Mouse (Mus musculus) kidney, postnatal 25 days (tissue): ENCODE results near the gene Celf2.
A peak's percentile ranks its signal among the peaks of the same experiment; 100 is the strongest.
"Not testable (repeated sequence)": the region's sequence is repeated elsewhere in the genome, so short reads cannot be mapped to it uniquely, and the experiment has no call there.

Source experiments
- DNase-seq, 2 experiments: peaks; one replicate each; pipeline ENCODE4 v3.0.0; 2021; ENCODE audit warnings: mixed read lengths in 2 of 2

Gene Celf2

DNA sequence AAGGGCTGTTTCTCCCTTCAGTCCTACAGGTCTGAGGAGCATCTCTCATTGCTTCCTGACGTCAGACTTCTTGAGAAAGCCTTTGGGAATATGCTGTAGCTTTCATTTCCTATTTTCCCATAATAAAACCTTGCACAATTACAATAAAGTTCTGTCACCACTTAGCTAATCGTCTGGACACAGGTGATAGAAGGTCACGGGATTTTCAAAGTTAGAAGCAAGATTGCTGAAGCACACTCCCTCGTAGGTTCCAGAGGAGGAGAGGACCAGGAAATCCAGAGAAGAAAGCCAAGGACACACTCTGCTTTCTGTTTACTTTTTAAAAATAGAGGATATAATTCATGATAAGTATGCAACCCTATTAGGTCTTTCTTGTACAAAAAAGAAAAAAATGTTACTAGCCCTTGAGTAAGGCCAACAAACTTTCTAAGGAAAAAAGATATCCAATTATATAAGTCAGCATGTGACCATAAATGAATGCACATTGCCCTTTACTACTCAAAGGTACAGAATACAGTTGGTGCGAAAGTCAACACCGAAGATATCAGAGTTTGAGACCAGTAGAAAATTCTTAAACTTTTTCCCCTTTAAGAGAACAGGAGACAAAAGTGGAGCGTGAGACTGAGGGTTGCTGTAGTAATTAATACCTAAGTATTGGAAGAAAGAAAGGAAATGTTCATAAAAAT, 924.2 kb downstream of the Celf2 start:
- no peak for DNase-seq

- DNase-seq = no peak
Measured at GRCm38 (mm10) chr2:6582711-6583110, 926.7 kb downstream of the Celf2 start.

- no peak for DNase-seq
Measured at GRCm38 (mm10) chr2:6580066-6580465, 929.3 kb downstream of the Celf2 start.

DNA sequence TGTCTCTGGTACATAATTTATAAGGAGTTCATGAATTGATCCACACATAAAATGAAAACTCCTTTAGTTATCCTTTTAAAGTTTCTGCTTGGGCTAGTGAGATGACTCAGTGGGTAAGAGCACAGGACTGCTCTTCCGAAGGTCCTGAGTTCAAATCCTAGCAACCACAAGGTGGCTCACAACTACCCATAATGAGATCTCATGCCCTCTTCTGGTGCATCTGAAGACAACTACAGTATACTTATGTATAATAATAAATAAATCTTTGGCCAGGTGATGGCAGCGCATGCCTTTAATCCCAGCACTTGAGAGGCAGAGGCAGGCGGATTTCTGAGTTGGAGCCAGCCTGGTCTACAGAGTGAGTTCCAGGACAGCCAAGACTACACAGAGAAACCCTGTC, 934.0 kb downstream of the Celf2 start:
- DNase-seq = not testable (repeated sequence)

DNA sequence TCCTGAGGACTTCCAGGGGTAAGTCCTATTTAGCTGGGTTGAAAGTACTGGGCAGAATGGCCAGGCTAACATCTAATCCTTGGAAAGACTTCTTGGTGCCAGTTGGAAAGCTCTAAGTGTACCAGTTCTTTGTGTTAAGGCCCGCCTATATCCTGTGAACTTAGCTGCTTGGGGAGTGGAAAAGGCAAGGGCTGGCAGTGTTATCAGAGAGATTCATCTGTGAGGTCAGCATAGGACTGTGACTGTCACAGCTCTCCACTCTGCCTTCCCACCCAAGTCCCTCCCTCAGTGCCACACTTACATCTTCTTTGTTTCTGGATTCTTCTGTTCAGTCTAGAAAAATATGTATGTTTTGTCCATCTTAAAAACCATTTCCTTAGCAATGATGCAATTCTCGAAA, 935.7 kb downstream of the Celf2 start:
- DNase-seq = no peak

- DNase-seq = no peak
Measured at GRCm38 (mm10) chr2:6572976-6573375, 936.4 kb downstream of the Celf2 start.

GRCm38 (mm10) chr2:6569040-6569542, 940.3 kb downstream of the Celf2 start:
- DNase-seq = no peak

- no peak for DNase-seq
Measured at GRCm38 (mm10) chr2:6565175-6565574, 944.2 kb downstream of the Celf2 start.

- no peak for DNase-seq
Measured at GRCm38 (mm10) chr2:6561337-6561736, 948.0 kb downstream of the Celf2 start.

GRCm38 (mm10) chr2:6560802-6561201, 948.6 kb downstream of the Celf2 start:
- DNase-seq = no peak

GRCm38 (mm10) chr2:6559581-6559980, 949.8 kb downstream of the Celf2 start:
- no peak for DNase-seq

DNA sequence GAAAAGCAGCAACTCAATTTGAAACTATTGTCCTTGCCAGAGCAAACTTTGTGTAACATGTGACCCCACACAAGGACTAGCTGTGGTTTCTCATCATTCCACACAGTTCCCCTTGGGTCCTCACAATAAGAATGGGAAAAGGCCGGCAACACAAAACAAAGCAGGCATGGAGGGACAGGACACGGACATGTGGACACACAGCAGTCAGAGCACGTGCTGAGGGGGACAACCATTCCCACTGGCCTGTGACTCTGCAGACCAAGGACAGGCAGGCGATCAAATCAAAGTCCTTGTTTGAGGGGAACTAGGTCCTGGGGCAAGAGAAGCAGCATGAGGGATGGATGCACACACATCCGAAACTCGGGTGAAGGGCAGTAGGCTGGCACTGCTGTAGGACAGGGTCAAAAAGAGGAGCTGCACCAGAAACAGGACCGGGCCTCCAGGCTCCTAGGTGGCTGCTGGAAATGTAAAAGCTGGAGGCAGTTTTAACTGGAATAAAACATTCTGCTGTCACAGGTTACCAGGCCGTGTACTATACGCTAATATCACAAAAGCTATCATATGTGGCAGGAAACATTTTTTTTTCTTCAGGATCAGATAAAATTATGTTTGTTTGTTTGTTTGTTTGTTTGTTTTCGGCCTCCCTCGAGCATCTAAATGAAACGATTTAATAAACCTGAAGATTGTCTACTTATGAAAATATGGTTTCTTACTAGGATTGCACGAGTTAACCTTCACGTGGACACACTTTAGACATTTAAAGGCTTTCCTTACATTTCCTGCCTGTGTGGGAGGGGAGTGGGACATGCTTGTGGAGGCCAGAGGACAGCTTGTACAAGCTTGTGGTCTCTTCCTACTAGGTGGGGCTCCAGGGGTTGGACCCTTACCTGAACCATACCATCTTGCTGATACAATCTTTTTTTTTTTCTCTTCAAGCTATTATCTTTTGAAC, 950.8 kb downstream of the Celf2 start:
- no peak for DNase-seq

DNA sequence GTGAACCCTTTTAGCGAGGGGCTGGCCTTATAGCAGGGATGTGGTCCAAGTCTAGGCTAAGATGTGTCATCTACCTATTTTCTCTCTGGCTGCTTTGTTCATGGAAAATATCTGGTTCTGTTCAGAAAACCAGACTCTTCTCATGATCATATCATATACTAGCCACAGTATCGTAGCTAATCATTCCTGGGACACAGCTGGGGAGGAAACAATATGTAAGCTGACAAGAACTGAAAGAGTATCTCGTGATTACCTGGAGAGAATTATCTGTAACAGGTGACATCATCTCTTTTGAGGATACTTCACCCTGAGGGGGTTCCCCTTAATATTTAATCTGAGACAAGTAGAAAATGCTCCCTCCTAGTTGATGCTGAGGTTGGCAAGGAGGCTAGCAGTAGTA, 951.6 kb downstream of the Celf2 start:
- no peak for DNase-seq

- no peak for DNase-seq
Measured at GRCm38 (mm10) chr2:6556913-6557312, 952.5 kb downstream of the Celf2 start.

DNA sequence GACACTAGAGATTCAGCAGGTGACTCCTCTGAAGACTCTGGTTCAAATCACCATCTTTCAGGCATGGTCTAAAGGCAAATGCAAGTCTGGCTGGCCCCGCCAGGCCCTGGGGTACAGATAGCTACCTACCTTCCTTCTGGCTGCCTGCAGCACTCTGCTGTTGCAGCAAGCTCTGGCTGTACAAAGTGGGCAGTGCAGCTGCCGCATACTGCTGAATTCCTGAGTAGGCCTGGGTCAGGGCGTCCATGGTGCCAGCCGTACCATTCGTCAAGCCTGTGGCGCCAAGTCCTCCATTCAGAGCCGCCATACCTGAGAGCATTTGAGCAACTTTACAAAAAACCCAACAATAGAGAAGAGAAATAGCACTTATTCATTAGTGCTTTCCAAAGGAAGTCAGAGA, 955.7 kb downstream of the Celf2 start:
- DNase-seq = no peak

DNA sequence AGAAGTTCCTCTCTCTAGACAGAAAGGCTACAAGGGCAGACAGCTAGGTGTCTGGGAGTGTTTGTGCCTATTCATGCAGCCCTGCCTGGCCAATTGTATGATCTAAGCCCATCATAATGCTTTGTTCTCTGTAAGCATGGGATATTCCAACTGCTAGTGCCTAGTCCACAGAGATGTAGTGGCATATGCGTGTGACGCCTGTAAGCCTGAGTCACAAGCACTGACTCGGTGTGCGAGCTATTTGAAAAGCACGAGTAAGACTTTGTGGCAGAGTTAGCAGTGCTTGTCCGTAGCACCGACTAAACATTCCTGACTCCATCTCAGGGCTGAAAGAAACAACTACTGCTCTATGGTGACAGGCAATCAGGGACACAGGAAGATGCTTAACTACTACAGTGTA, 960.1 kb downstream of the Celf2 start:
- no peak for DNase-seq

- peak in 1 of 2 experiments; percentile 28 for DNase-seq
Measured at GRCm38 (mm10) chr2:6547139-6547664, 962.2 kb downstream of the Celf2 start.

DNA sequence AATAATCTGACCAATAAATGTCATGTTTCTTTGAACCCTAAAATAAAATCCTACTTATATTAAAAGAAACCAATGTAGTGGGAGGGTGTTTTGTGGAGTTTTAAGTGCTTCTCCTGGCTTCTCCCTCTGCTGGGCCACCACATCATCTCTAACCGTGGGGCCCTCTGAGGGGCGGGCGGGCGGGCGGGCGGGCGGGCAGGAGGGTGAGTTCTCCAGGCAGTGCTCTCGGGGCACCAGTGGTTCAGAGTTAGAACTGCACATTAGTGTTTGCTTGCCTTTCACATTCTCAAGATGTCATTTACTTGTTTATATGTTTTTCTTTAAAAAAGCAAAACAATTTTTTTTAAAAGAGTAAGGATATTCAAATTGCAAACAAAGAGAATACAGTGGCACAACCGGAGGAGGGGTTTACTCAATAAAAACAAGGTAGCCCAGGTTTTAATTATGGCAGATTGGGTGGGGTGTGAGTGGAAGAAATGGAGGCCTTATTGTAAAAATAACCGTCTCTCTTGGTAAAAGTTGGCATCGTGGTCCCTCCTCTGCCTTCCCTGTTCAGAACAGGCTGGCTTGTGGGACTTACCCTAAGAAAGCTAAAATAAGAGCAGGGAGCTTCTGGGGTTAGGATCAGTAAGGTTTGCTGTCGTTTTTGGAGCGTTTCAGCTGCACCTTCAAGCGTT, 962.8 kb downstream of the Celf2 start:
- no peak for DNase-seq

DNA sequence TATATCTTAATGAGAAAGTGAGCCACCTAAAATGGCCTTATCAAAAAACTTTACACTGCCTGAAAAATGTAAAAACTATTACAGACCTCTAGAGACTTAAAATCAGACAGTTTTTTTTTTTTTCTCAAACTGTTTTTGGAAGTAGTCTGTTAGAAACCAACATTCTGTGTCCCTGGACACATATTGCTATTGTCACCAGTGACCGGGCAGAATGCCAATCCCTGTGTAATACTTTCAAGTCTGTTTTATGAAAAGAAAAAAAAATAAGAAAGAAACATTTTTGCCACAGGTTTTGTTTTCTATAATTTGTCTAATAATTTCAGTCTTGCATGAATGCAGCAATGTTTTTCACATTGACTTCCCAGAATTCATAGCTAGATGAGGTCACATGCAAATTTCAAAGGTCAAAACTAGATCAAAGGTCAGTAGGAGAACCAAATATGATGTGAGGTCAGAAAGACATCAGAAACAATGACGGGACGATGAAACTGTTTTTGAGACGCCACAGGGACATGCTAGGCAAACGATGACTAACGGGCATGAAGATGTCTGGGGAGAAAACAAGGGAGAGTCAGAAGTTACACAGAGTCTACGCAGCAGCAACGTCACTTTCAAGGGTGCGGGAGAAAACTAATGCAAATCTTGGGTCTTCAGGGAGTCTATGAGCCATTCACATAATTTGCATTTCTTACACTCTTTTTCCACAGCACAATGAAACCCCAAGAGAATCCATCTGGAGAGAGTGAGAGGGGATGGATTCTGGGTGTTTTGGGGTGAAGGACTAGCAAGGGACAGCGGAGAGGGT, 964.0 kb downstream of the Celf2 start:
- peak; percentile 71 to 81 for DNase-seq

GRCm38 (mm10) chr2:6543650-6544049, 965.7 kb downstream of the Celf2 start:
- no peak for DNase-seq

- DNase-seq = peak in 1 of 2 experiments; percentile 7
Measured at GRCm38 (mm10) chr2:6542556-6543180, 966.7 kb downstream of the Celf2 start.

DNA sequence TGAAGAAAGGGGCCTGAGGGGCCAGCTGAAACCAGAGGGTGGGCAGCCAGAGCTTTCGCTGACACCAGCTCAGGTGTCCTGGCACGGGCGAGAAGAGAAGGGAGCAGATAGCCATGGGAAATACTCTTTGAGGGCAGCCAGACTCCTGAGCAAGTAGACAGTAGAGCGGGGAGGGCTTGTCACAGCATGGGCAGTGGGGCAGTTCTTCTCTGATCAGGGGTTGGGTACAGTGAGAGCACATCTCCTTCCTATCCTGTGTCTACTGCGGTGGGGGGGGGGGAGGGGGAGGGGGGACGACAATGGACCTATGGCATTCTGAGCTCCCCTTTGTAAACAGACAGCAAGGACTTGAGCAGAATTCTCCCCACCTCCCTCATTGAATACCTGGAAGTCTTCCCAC, 968.5 kb downstream of the Celf2 start:
- DNase-seq = no peak
